Mouse (Mus musculus) gastrocnemius, adult 8-10 months (tissue): Measurements from ENCODE around the gene Armcx1. TPM values are rescaled to one million over a fixed set of nuclear protein-coding genes. Genes with fewer than 3 reads are reported as not detected.
"Not testable (repeated sequence)": the region's sequence is repeated elsewhere in the genome, so short reads cannot be mapped to it uniquely, and the experiment has no call there.

ENCODE experiments used
- DNase-seq, 2 experiments: peaks; one replicate each; pipeline ENCODE4 v3.0.0; 2022; ENCODE audit warnings: low spot score in 2 of 2
- microRNA-seq: library from miRNA; unstranded; fragments of <30 nt; microRNA quantifications from one replicate; pipeline ENCODE4 v1.2.0, GENCODE M21; 2022
- total RNA-seq, 4 experiments: library from RNA; stranded (reverse); gene quantifications; 2 replicates each; pipeline ENCODE4 v1.2.4; 2022

Armcx1 gene
- total RNA-seq, 4 experiments from 2014 or later = 0.92 to 2.2 (median 1.6) TPM

GRCm38 (mm10) chrX:134757293-134757995 lies 39.7 kb downstream of the Armcx1 start:
- no peak for DNase-seq

- not testable (repeated sequence) for DNase-seq
Measured at GRCm38 (mm10) chrX:134763428-134764198, 45.9 kb downstream of the Armcx1 start.

Small RNAs within 50 kb of the gene (microRNA-seq; reads per million reads assigned to microRNA genes)
- not detected for gene Mir7093

Other genes with a start within 250 kb of the Armcx1 start
- not detected for gene Taf7l, start 241.5 kb upstream of the Armcx1 start, total RNA-seq
- 10 to 100 TPM in 1 of 4 experiments, 1 to 10 TPM in 3; 7.9 to 12.2 (median 9.1) TPM for gene Timm8a1, start 176.1 kb upstream of the Armcx1 start, total RNA-seq
- gene Btk, start 134.4 kb upstream of the Armcx1 start, total RNA-seq = under 1 TPM in 2 of 4 experiments, not detected in 2; 0.22 to 0.27 TPM
- gene Rpl36a, start 132.3 kb upstream of the Armcx1 start, total RNA-seq = 100 to 1,000 TPM in 3 of 4 experiments, 10 to 100 TPM in 1; 80.7 to 125 (median 107) TPM
- gene Gla, start 116.8 kb upstream of the Armcx1 start, total RNA-seq = 1 to 10 TPM; 2.0 to 2.6 (median 2.3) TPM
- 10 to 100 TPM; 46.0 to 54.3 (median 50.3) TPM for gene Hnrnph2, start 116.8 kb upstream of the Armcx1 start, total RNA-seq
- gene Armcx4, start 31.4 kb upstream of the Armcx1 start, total RNA-seq = 1 to 10 TPM; 5.5 to 9.5 (median 7.6) TPM
- gene Armcx6, start 33.5 kb downstream of the Armcx1 start, total RNA-seq = 1 to 10 TPM in 3 of 4 experiments, under 1 TPM in 1; 0.96 to 2.1 (median 1.7) TPM
- gene Armcx3, start 38.6 kb downstream of the Armcx1 start, total RNA-seq = 10 to 100 TPM; 18.1 to 20.0 (median 19.3) TPM
- 1 to 10 TPM; 1.4 to 2.3 (median 1.5) TPM for gene Armcx2, start 91.3 kb downstream of the Armcx1 start, total RNA-seq
- not detected for gene Nxf2, start 246.8 kb downstream of the Armcx1 start, total RNA-seq